Mouse (Mus musculus) myocyte (in vitro differentiated cells): ENCODE measurements around the gene Spata17. TPM values are rescaled to one million over a fixed set of nuclear protein-coding genes. Genes with fewer than 3 reads are reported as not detected.

Source experiments
- H3K27me3 ChIP-seq: one replicate; pipeline ENCODE4 v1.6.1; 2011; ENCODE audit not compliant: control insufficient read depth, insufficient read depth, insufficient read length
- H3K36me3 ChIP-seq: one replicate; pipeline ENCODE4 v1.6.1; 2011; ENCODE audit not compliant: control insufficient read depth, insufficient read depth
- H3K4me2 ChIP-seq: one replicate; pipeline ENCODE4 v1.6.1; 2011; ENCODE audit warnings: low read depth, control low read depth
- H3K4me3 ChIP-seq: one replicate; pipeline ENCODE4 v1.5.1; 2011; ENCODE audit warnings: mild to moderate bottlenecking, control low read depth, moderate library complexity
- H3K79me2 ChIP-seq: one replicate; pipeline ENCODE4 v1.6.1; 2011; ENCODE audit not compliant: control insufficient read depth, insufficient read depth
- H3ac ChIP-seq: one replicate; pipeline ENCODE4 v1.6.1; 2011; ENCODE audit not compliant: control insufficient read depth, insufficient read length
- CEBPB ChIP-seq: IDR thresholded peaks from 2 replicates; pipeline ENCODE4 v1.6.1; 2011; ENCODE audit warnings: mild to moderate bottlenecking, moderate library complexity; ENCODE audit not compliant: poor library complexity, insufficient read depth, severe bottlenecking
- E2F4 ChIP-seq: IDR thresholded peaks from one replicate; pipeline ENCODE4 v1.6.1; 2011; ENCODE audit warnings: mild to moderate bottlenecking, control low read depth, moderate library complexity; ENCODE audit not compliant: insufficient read depth
- MAX ChIP-seq: IDR thresholded peaks from one replicate; pipeline ENCODE4 v1.6.1; 2011; ENCODE audit warnings: low read depth, mild to moderate bottlenecking, control low read depth
- MYOD1 ChIP-seq, 3 experiments: IDR thresholded peaks; one replicate each; pipeline ENCODE4 v1.6.1; 2011; ENCODE audit warnings: control low read depth in 2 of 3, low read depth in 2 of 3, mild to moderate bottlenecking in 2 of 3, moderate library complexity in 1 of 3; ENCODE audit not compliant: insufficient read length in 2 of 3, control insufficient read depth in 1 of 3
- MYOG ChIP-seq, 3 experiments: IDR thresholded peaks; one replicate each; pipeline ENCODE4 v1.6.1; 2011; ENCODE audit warnings: control low read depth in 2 of 3, low read depth in 2 of 3, mild to moderate bottlenecking in 2 of 3; ENCODE audit not compliant: insufficient read length in 2 of 3, control insufficient read depth in 1 of 3, insufficient read depth in 1 of 3
- POLR2A ChIP-seq: IDR thresholded peaks from one replicate; pipeline ENCODE4 v1.6.1; 2011; ENCODE audit warnings: low read depth, mild to moderate bottlenecking, control low read depth, moderate library complexity; ENCODE audit not compliant: insufficient read length
- POLR2AphosphoS2 ChIP-seq: IDR thresholded peaks from one replicate; pipeline ENCODE4 v1.6.1; 2011; ENCODE audit warnings: low read depth, control low read depth; ENCODE audit not compliant: insufficient read length
- REST ChIP-seq: IDR thresholded peaks from one replicate; pipeline ENCODE4 v1.6.1; 2011; ENCODE audit warnings: mild to moderate bottlenecking, control low read depth, moderate library complexity; ENCODE audit not compliant: insufficient read depth, insufficient read length
- SRF ChIP-seq: IDR thresholded peaks from one replicate; pipeline ENCODE4 v1.6.1; 2011; ENCODE audit warnings: low read depth; ENCODE audit not compliant: control insufficient read depth, insufficient read length
- TCF12 ChIP-seq: IDR thresholded peaks from one replicate; pipeline ENCODE4 v1.6.1; 2011; ENCODE audit warnings: mild to moderate bottlenecking, control low read depth; ENCODE audit not compliant: poor library complexity, insufficient read depth, severe bottlenecking
- TCF3 ChIP-seq: IDR thresholded peaks from one replicate; pipeline ENCODE4 v1.6.1; 2011; ENCODE audit warnings: low read depth, control low read depth; ENCODE audit not compliant: insufficient read length
- USF1 ChIP-seq: IDR thresholded peaks from one replicate; pipeline ENCODE4 v1.6.1; 2011; ENCODE audit warnings: low read depth, mild to moderate bottlenecking, control low read depth, moderate library complexity
- polyA plus RNA-seq: library from polyadenylated mRNA; unstranded; fragments of >200 nt; fragmentation: generic; extraction: Trizol; gene quantifications from one replicate; pipeline ENCODE4 v1.2.1, GENCODE M21; 2012; ENCODE audit warnings: missing spikeins

The Spata17 gene
- polyA plus RNA-seq, 1 experiment, result 0.05 TPM

- Histone ChIP-seq H3K36me3 (no peaks in the 10 kb centered on the region), H3K79me2 (no peaks in the 10 kb centered on the region), H3K27me3 (no peaks in the 10 kb centered on the region), H3K4me2 (no peak overlapping the region), H3ac (no peak overlapping the region), H3K4me3 (no peak overlapping the region)
- TF ChIP-seq MAX, result no peak
- TF ChIP-seq USF1, result no peak
- TF ChIP-seq POLR2AphosphoS2, result no peak
- TF ChIP-seq REST, result no peak
- TF ChIP-seq TCF12, result no peak
- no peak for TF ChIP-seq SRF
- no peak for TF ChIP-seq POLR2A
- TF ChIP-seq MYOG (IDR thresholded peaks at IDR 0.05; ENCODE audit: control insufficient read depth in 1 of 3, insufficient read depth in 1 of 3, insufficient read length in 2 of 3, low read depth in 2 of 3), result no peak
- no peak for TF ChIP-seq TCF3
These were observed 5.8 kb downstream of the Spata17 start for GRCm38 (mm10) chr1:187209496-187209895.

GRCm38 (mm10) chr1:187205506-187205905, 9.8 kb downstream of the Spata17 start:
- Histone ChIP-seq H3K79me2 (no peaks in the 10 kb centered on the region), H3K4me2 (no peak overlapping the region), H3ac (no peak overlapping the region), H3K36me3 (no peaks in the 10 kb centered on the region), H3K4me3 (no peak overlapping the region), H3K27me3 (no peaks in the 10 kb centered on the region)
- TF ChIP-seq POLR2AphosphoS2, result no peak

- no peak overlapping the region for H3ac ChIP-seq
- H3K27me3 ChIP-seq, result no peaks in the 10 kb centered on the region
- no peak overlapping the region for H3K4me3 ChIP-seq
- H3K36me3 ChIP-seq, result no peaks in the 10 kb centered on the region
- no peak for TF ChIP-seq REST
- TF ChIP-seq TCF12, result no peak
- no peak for TF ChIP-seq E2F4
- TF ChIP-seq POLR2AphosphoS2, result no peak
- no peak for TF ChIP-seq MAX
- no peak for TF ChIP-seq MYOD1 (IDR thresholded peaks at IDR 0.05; ENCODE audit: control insufficient read depth in 1 of 3, insufficient read length in 2 of 3, low read depth in 2 of 3)
- no peak for TF ChIP-seq TCF3
- TF ChIP-seq MYOG (IDR thresholded peaks at IDR 0.05; ENCODE audit: control insufficient read depth in 1 of 3, insufficient read depth in 1 of 3, insufficient read length in 2 of 3, low read depth in 2 of 3), result no peak
- H3K4me2 ChIP-seq, result no peak overlapping the region
- no peaks in the 10 kb centered on the region for H3K79me2 ChIP-seq
These were observed 36.7 kb downstream of the Spata17 start for GRCm38 (mm10) chr1:187178546-187178945.

- TF ChIP-seq USF1, result no peak
- no peak for TF ChIP-seq MYOD1 (IDR thresholded peaks at IDR 0.05; ENCODE audit: control insufficient read depth in 1 of 3, insufficient read length in 2 of 3, low read depth in 2 of 3)
- no peak for TF ChIP-seq MYOG (IDR thresholded peaks at IDR 0.05; ENCODE audit: control insufficient read depth in 1 of 3, insufficient read depth in 1 of 3, insufficient read length in 2 of 3, low read depth in 2 of 3)
- TF ChIP-seq SRF, result no peak
- TF ChIP-seq E2F4, result no peak
- TF ChIP-seq CEBPB, result no peak
- no peak for TF ChIP-seq TCF3
- TF ChIP-seq MAX, result no peak
- TF ChIP-seq POLR2A, result no peak
- no peak for TF ChIP-seq TCF12
- no peak for TF ChIP-seq POLR2AphosphoS2
- TF ChIP-seq REST, result no peak
- H3K4me3 ChIP-seq, result no peak overlapping the region
- no peaks in the 10 kb centered on the region for H3K36me3 ChIP-seq
- H3K4me2 ChIP-seq, result no peak overlapping the region
- H3K27me3 ChIP-seq, result no peaks in the 10 kb centered on the region
- H3K79me2 ChIP-seq, result no peaks in the 10 kb centered on the region
- H3ac ChIP-seq, result no peak overlapping the region
These were observed 39.3 kb downstream of the Spata17 start for GRCm38 (mm10) chr1:187175991-187176390.

- H3K79me2 ChIP-seq, result no peaks in the 10 kb centered on the region
- no peak overlapping the region for H3K4me3 ChIP-seq
- H3K4me2 ChIP-seq, result no peak overlapping the region
- no peaks in the 10 kb centered on the region for H3K36me3 ChIP-seq
- no peak overlapping the region for H3ac ChIP-seq
- no peaks in the 10 kb centered on the region for H3K27me3 ChIP-seq
- TF ChIP-seq TCF3 (no peak), MYOD1 (IDR thresholded peaks at IDR 0.05; ENCODE audit: control insufficient read depth in 1 of 3, insufficient read length in 2 of 3, low read depth in 2 of 3) (no peak), POLR2AphosphoS2 (no peak), USF1 (no peak), CEBPB (no peak), E2F4 (no peak), TCF12 (no peak), MYOG (IDR thresholded peaks at IDR 0.05; ENCODE audit: control insufficient read depth in 1 of 3, insufficient read depth in 1 of 3, insufficient read length in 2 of 3, low read depth in 2 of 3) (no peak), POLR2A (no peak), SRF (no peak)
These were observed 44.9 kb downstream of the Spata17 start for GRCm38 (mm10) chr1:187170361-187170760.
